Mouse (Mus musculus) forelimb bud, embryonic 11.5 days (tissue): ENCODE measurements around the gene Mrpl39.

Experiments used
- DNase-seq: peaks from one replicate; pipeline ENCODE4 v3.0.0-alpha.2; 2012; ENCODE audit warnings: low read depth, low spot score

Mrpl39 gene

DNA sequence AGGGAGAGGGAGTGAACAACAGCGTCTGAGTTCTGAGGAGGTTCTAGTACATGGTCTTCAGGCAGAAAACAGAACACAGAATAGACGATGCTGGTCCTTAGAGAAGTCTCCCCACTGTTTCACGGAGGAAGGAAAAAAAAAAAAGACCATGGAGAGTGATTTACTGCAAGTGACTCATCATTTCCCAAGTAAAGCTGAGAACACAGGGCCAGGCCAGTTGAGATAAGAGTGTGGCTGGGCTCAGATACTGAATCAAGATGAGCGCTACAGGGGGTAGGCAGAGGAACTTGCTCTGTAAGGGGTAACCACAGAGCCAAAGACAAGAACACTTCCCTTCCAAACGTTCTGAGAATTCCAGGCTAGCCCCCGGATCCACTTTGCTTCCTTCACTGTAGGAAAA lies 36.8 kb downstream of the Mrpl39 start:
- no peak for DNase-seq

DNA sequence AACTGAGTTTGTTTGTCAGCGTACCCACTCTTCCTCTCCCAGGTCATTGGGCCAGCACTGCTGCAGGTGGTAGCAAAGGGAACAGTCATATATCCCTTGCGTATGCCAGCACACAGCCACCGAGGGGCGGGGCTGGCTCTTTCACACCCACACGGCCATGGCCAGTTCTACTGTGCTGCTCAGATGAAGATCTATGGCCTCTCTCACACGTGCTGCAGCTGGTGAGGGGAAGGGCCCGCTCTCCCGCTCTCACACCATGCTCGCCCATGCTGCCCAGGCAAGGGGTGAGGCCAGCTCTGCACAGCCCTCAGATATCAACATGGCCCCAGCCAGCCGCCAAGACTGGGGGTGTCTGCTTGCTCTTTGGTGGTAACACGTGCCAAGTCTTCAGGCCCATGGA lies 39.4 kb downstream of the Mrpl39 start:
- no peak for DNase-seq

DNA sequence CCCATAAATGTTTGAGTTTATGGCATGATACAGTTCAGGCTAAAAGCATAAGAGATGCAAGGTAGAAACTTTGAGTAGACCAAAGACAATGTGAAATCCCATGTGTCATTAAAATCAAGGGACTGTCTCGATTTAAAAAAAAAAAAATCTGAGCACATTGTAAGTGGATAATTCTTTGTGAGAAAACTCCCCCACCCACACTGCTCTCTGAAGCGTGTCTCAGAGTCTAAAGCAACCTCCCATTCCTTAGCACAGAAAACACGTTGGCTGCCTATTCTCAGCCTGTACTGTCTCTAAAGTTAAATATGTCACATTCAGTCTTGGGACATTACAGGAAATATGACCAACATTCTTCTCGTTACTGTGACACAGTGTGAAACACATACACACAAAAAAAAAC lies 53.6 kb downstream of the Mrpl39 start:
- no peak for DNase-seq

DNA sequence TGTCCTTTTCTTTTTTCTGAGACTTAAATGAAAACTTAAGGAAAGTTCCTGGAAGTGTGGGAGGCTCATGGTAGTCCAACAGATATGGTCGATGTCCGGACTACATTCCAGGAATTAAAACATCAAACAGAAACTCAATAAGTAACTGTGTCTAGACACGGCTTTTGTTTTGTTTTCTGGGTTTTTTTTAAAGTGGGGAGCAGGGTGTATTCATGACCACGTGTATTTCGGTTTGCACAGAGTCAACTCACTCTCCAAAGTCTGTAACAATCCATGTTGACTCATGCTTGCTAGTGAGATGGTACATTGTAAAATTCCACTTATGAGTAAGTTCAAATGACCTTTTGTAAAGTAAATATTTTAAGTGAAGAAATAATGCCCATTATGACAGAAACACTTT lies 54.8 kb downstream of the Mrpl39 start:
- no peak for DNase-seq

DNA sequence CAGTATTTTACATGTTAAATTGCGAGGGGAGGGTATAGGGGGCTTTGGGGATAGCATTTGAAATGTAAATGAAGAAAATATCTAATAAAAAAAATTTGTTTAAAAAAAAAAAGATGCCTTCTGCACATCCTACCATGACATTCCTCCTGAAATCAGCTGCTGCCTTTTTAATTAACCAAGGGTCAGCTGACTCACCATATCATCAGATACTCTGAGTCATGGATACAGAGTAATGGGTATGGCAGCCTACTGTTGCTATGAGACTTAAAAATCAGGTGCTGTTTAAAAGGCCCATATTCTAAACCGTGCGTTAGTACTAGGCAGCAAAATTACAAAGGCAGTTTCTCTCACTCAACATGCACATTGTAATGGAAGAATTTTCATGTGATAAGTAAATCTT lies 58.2 kb downstream of the Mrpl39 start:
- no peak for DNase-seq
